Mouse (Mus musculus) liver, adult 2 months (tissue): Measurements from ENCODE around the gene Amtn.

Experiments
- CTCF ChIP-seq: fragments of 200-500 bp; IDR thresholded peaks from 2 replicates; pipeline ENCODE4 v1.5.1; 2011; ENCODE audit warnings: low read depth, low read length, control low read depth
- POLR2A ChIP-seq: fragments of 200-500 bp; IDR thresholded peaks from 2 replicates; pipeline ENCODE4 v1.6.1; 2011; ENCODE audit warnings: low read length, control low read depth; ENCODE audit not compliant: insufficient read depth; ENCODE audit errors: extremely low read depth

GRCm38 (mm10) chr5:88401464-88401863 lies 25.6 kb downstream of the Amtn start:
- TF ChIP-seq POLR2A (no peak), CTCF (no peak)
